Mouse (Mus musculus): ENCODE data around the gene Cdc42ep4.

Cdc42ep4 gene

GRCm38 (mm10) chr11:113725235-113726048 is 26.2 kb downstream of the Cdc42ep4 start:
- DNase-seq (ENCODE audit: low read depth, low spot score): no peak

- no peak for DNase-seq (ENCODE audit: low read depth, low spot score)
These were observed 29.1 kb downstream of the Cdc42ep4 start for GRCm38 (mm10) chr11:113722405-113723090.

- DNase-seq (ENCODE audit: low read depth, low spot score): no peak
These were observed 33.8 kb downstream of the Cdc42ep4 start for GRCm38 (mm10) chr11:113717767-113718424.

- DNase-seq (ENCODE audit: low read depth, low spot score): no peak
These were observed 35.5 kb downstream of the Cdc42ep4 start for GRCm38 (mm10) chr11:113716132-113716531.

GRCm38 (mm10) chr11:113715078-113715674 is 36.5 kb downstream of the Cdc42ep4 start:
- DNase-seq (ENCODE audit: low read depth, low spot score): no peak

GRCm38 (mm10) chr11:113711061-113711460 is 40.6 kb downstream of the Cdc42ep4 start:
- DNase-seq (ENCODE audit: low read depth, low spot score): no peak

- no peak for DNase-seq (ENCODE audit: low read depth, low spot score)
These were observed 41.4 kb downstream of the Cdc42ep4 start for GRCm38 (mm10) chr11:113710257-113710777.

GRCm38 (mm10) chr11:113709731-113710256 is 41.9 kb downstream of the Cdc42ep4 start, which contains the start of gene Cpsf4l:
Cpsf4l (minus strand) TSS chr11:113710017.
- no peak for DNase-seq (ENCODE audit: low read depth, low spot score)

GRCm38 (mm10) chr11:113709272-113709671 is 42.4 kb downstream of the Cdc42ep4 start:
- DNase-seq (ENCODE audit: low read depth, low spot score): no peak

GRCm38 (mm10) chr11:113708629-113709213 is 43.0 kb downstream of the Cdc42ep4 start:
- no peak for DNase-seq (ENCODE audit: low read depth, low spot score)

- DNase-seq (ENCODE audit: low read depth, low spot score): no peak
These were observed 45.6 kb downstream of the Cdc42ep4 start for GRCm38 (mm10) chr11:113705966-113706652.

GRCm38 (mm10) chr11:113703758-113704157 is 47.9 kb downstream of the Cdc42ep4 start:
- DNase-seq (ENCODE audit: low read depth, low spot score): peak; percentile 64

- no peak for DNase-seq (ENCODE audit: low read depth, low spot score)
These were observed 52.0 kb downstream of the Cdc42ep4 start for GRCm38 (mm10) chr11:113699643-113700042.

GRCm38 (mm10) chr11:113698013-113698545 is 53.6 kb downstream of the Cdc42ep4 start:
- DNase-seq (ENCODE audit: low read depth, low spot score): no peak

- DNase-seq (ENCODE audit: low read depth, low spot score): no peak
These were observed 54.1 kb downstream of the Cdc42ep4 start for GRCm38 (mm10) chr11:113697571-113697970.

GRCm38 (mm10) chr11:113691851-113692250 is 59.8 kb downstream of the Cdc42ep4 start:
- DNase-seq (ENCODE audit: low read depth, low spot score): no peak

- DNase-seq (ENCODE audit: low read depth, low spot score): no peak
These were observed 60.4 kb downstream of the Cdc42ep4 start for GRCm38 (mm10) chr11:113691318-113691717.

GRCm38 (mm10) chr11:113690506-113690905 is 61.2 kb downstream of the Cdc42ep4 start:
- no peak for DNase-seq (ENCODE audit: low read depth, low spot score)

- DNase-seq (ENCODE audit: low read depth, low spot score): no peak
These were observed 64.7 kb downstream of the Cdc42ep4 start for GRCm38 (mm10) chr11:113687031-113687430.
